Mouse (Mus musculus) adrenal gland, postnatal 0 days (tissue): ENCODE measurements around the gene Olfr456. TPM values are rescaled to one million over a fixed set of nuclear protein-coding genes. Genes with fewer than 3 reads are reported as not detected.

Experiments used
- polyA plus RNA-seq: library from polyadenylated mRNA; unstranded; fragments of >200 nt; fragmentation: Nextera tagmentation; extraction: Ambion mirVana; gene quantifications from 2 replicates; pipeline ENCODE4 v1.2.1, GENCODE M21; 2015

Gene Olfr456
- polyA plus RNA-seq: 0.39 and 0.59 TPM in 2 replicates

DNA sequence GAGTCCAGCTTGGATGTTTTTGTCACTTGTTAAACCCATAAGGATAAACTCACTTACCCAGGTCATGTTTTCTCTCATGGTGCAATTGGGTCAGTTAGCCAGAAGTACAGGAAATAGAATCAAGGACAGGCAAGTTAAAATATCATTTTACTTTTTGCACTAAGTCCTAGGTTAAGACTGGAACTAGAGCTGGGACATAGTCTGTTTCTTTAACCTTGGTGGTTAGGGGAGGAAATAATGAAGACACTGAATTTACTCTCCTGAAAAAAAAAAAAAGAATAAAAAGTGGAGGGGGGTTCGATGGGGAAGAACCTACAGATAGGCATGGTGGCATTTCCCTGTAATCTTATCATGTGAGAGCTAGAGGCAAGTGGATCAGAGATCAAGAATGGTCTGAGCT, at the start of gene Olfr456:
TSS of gene Olfr456 (minus strand) at position 101 of the 400 bp plus-strand sequence.

DNA sequence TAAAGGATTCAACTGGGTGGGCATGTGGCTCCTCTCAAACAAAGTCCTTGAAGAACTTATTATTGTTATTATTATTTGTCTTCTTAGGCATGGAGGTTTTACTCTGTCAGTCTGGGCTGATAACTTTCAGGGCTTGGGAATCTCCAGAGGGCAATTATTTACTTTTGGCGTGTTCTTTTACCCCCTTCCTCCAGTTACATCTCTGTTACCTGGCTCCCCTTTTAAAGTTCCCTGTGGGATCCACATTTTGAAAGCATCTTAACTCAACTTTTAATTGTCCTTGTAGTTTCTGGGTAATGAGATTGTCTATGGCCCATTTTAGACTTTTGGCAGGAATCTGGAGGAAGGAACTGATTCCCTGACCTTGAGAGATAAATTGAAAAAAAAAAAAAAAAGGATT, 10.8 kb downstream of the Olfr456 start, which contains the start of gene Olfr457:
TSS of gene Olfr457 (minus strand) at position 101 of the 400 bp plus-strand sequence.

DNA sequence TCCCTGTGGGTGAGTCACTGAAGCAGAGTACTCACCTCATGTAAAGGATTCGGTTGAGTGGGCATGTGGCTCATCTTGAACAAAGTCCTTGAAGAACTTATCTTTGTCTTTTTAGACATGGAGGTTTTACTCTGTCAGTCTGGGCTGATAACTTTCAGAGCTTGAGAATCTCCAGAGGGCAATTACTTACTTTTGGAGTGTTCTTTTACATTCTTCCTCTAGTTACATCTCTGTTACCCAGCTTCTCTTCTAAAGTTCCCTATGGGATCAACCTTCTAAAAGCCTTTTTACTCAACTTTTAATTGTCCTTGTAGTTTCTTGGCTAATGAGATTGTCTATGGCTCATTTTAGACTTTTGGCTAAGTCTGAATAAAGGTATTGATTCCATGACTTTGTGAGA, 21.9 kb downstream of the Olfr456 start, which contains the start of gene Olfr458:
TSS of gene Olfr458 (minus strand) at position 101 of the 400 bp plus-strand sequence.

Other genes with a start within 250 kb of the Olfr456 start
- 69.9 and 129 TPM in 2 replicates for gene Gstk1, start 241.3 kb downstream of the Olfr456 start, polyA plus RNA-seq
- 0.30 and 0.54 TPM in 2 replicates for gene Tmem139, start 225.2 kb downstream of the Olfr456 start, polyA plus RNA-seq
- gene Casp2, start 222.2 kb downstream of the Olfr456 start, polyA plus RNA-seq: 12.3 and 19.0 TPM in 2 replicates
- 0.14 TPM in 1 of 2 replicates, not detected in the other for gene Clcn1, start 200.5 kb downstream of the Olfr456 start, polyA plus RNA-seq
- gene Fam131b, start 162.6 kb downstream of the Olfr456 start, polyA plus RNA-seq: 0.35 and 0.96 TPM in 2 replicates
- 103 and 107 TPM in 2 replicates for gene Zyx, start 137.6 kb downstream of the Olfr456 start, polyA plus RNA-seq
- 1.5 TPM in 2 replicates for gene Epha1, start 113.9 kb downstream of the Olfr456 start, polyA plus RNA-seq
- gene Tas2r143, start 87.0 kb downstream of the Olfr456 start, polyA plus RNA-seq: not detected in 2 replicates
- not detected in 2 replicates for gene Tas2r135, start 81.8 kb downstream of the Olfr456 start, polyA plus RNA-seq
- gene Tas2r126, start 52.7 kb downstream of the Olfr456 start, polyA plus RNA-seq: 0.15 TPM in 1 of 2 replicates, not detected in the other
- not detected in 2 replicates for gene Olfr458, start 22.0 kb downstream of the Olfr456 start, polyA plus RNA-seq
- gene Olfr457, start 10.9 kb downstream of the Olfr456 start, polyA plus RNA-seq: not detected in 2 replicates
- gene Olfr455, start 60.4 kb upstream of the Olfr456 start, polyA plus RNA-seq: 0.11 and 0.14 TPM in 2 replicates
- 0.07 TPM in 1 of 2 replicates, not detected in the other for gene Tcaf3, start 110.5 kb upstream of the Olfr456 start, polyA plus RNA-seq
- gene Tcaf2, start 158.0 kb upstream of the Olfr456 start, polyA plus RNA-seq: 2.0 and 2.4 TPM in 2 replicates
- gene Tcaf1, start 222.9 kb upstream of the Olfr456 start, polyA plus RNA-seq: 59.8 and 62.1 TPM in 2 replicates